Mouse (Mus musculus) adrenal gland, adult 8-10 months (tissue): ENCODE results near the gene Capg. TPM values are rescaled to one million over a fixed set of nuclear protein-coding genes. Genes with fewer than 3 reads are reported as not detected.
"Not testable (repeated sequence)": the region's sequence is repeated elsewhere in the genome, so short reads cannot be mapped to it uniquely, and the experiment has no call there.

ENCODE experiments used
- DNase-seq: peaks from one replicate; pipeline ENCODE4 v3.0.0; 2022
- total RNA-seq, 4 experiments: library from RNA; stranded (reverse); gene quantifications; 2 replicates each; pipeline ENCODE4 v1.2.4; 2022

Capg gene
- total RNA-seq, 4 experiments from 2014 or later: 49.1 to 110 (median 82.0) TPM

GRCm38 (mm10) chr6:72532580-72532979 is 11.6 kb upstream of the Capg start:
- DNase-seq: no peak

GRCm38 (mm10) chr6:72533555-72533954 is 10.6 kb upstream of the Capg start:
- DNase-seq: not testable (repeated sequence)

- peak; percentile 49 for DNase-seq
Observed at GRCm38 (mm10) chr6:72534035-72534809, 10.0 kb upstream of the Capg start.

- DNase-seq: peak; percentile 64
Observed at GRCm38 (mm10) chr6:72535165-72535564, 9.0 kb upstream of the Capg start.

- DNase-seq: no peak
Observed at GRCm38 (mm10) chr6:72537998-72538500, 6.1 kb upstream of the Capg start.

GRCm38 (mm10) chr6:72538562-72539031 is 5.6 kb upstream of the Capg start:
- peak; percentile 90 for DNase-seq

GRCm38 (mm10) chr6:72543265-72543850 is 833 bp upstream of the Capg start:
- no peak for DNase-seq

- no peak for DNase-seq
Observed at GRCm38 (mm10) chr6:72545377-72545776, 1.2 kb downstream of the Capg start.

GRCm38 (mm10) chr6:72547121-72547520 is 2.9 kb downstream of the Capg start:
- DNase-seq: no peak

GRCm38 (mm10) chr6:72547862-72548261 is 3.7 kb downstream of the Capg start:
- DNase-seq: no peak

- no peak for DNase-seq
Observed at GRCm38 (mm10) chr6:72549041-72549580, 4.9 kb downstream of the Capg start.

GRCm38 (mm10) chr6:72550025-72550424 is 5.8 kb downstream of the Capg start:
- DNase-seq: no peak

- DNase-seq: no peak
Observed at GRCm38 (mm10) chr6:72550503-72551100, 6.4 kb downstream of the Capg start.

GRCm38 (mm10) chr6:72552171-72553078 is 8.2 kb downstream of the Capg start:
- DNase-seq: peak; percentile 68

GRCm38 (mm10) chr6:72553079-72553412 is 8.9 kb downstream of the Capg start:
- DNase-seq: no peak

- no peak for DNase-seq
Observed at GRCm38 (mm10) chr6:72560801-72561200, 16.6 kb downstream of the Capg start.

GRCm38 (mm10) chr6:72562486-72562885 is 18.3 kb downstream of the Capg start:
- DNase-seq: no peak

- no peak for DNase-seq
Observed at GRCm38 (mm10) chr6:72562894-72563293, 18.7 kb downstream of the Capg start.

- no peak for DNase-seq
Observed at GRCm38 (mm10) chr6:72565506-72565905, 21.3 kb downstream of the Capg start.

GRCm38 (mm10) chr6:72566044-72566443 is 21.9 kb downstream of the Capg start:
- peak; percentile 74 for DNase-seq

GRCm38 (mm10) chr6:72567508-72567907 is 23.3 kb downstream of the Capg start:
- no peak for DNase-seq

GRCm38 (mm10) chr6:72568736-72569135 is 24.5 kb downstream of the Capg start:
- no peak for DNase-seq
